Mouse (Mus musculus) stomach, postnatal 0 days (tissue): ENCODE results near the gene Acly.

Source experiments
- CTCF ChIP-seq: IDR thresholded peaks from 2 replicates; pipeline ENCODE4 v1.5.1; 2016; ENCODE audit warnings: antibody characterized with exemption, low read depth, mild to moderate bottlenecking, moderate library complexity
- EP300 ChIP-seq: optimal IDR thresholded peaks from 2 replicates; pipeline ENCODE3; 2016; ENCODE audit warnings: antibody characterized with exemption

- TF ChIP-seq CTCF (no peak), EP300 (no peak)
Measured at GRCm38 (mm10) chr11:100504990-100505660, 22.7 kb downstream of the Acly start.
